Mouse (Mus musculus) midbrain, embryonic 16.5 days (tissue): Measurements from ENCODE around the gene Rims1. TPM values are rescaled to one million over a fixed set of nuclear protein-coding genes. Genes with fewer than 3 reads are reported as not detected.

Source experiments
- ATAC-seq: fragments of 200-750 bp; cut with Nextera tagmentation; 2 replicates; pipeline ENCODE4 v1.8.0; 2017; ENCODE audit warnings: moderate TSS enrichment
- H3K27ac ChIP-seq: fragments of 300-500 bp; sonication (generic); 2 replicates; pipeline ENCODE4 v1.5.1; 2014; ENCODE audit warnings: mild to moderate bottlenecking, low read length, mixed read lengths
- H3K27me3 ChIP-seq: fragments of 300-500 bp; sonication (generic); 2 replicates; pipeline ENCODE4 v1.6.1; 2014; ENCODE audit warnings: low read depth, low read length, mixed read lengths; ENCODE audit not compliant: control insufficient read depth, insufficient read depth
- H3K36me3 ChIP-seq: fragments of 300-500 bp; sonication (generic); 2 replicates; pipeline ENCODE4 v1.6.1; 2014; ENCODE audit warnings: mild to moderate bottlenecking, low read length, moderate library complexity, mixed read lengths; ENCODE audit not compliant: control insufficient read depth, insufficient read depth
- H3K4me1 ChIP-seq: fragments of 300-500 bp; sonication (generic); 2 replicates; pipeline ENCODE4 v1.6.1; 2014; ENCODE audit warnings: mild to moderate bottlenecking, low read length, mixed read lengths; ENCODE audit not compliant: control insufficient read depth, insufficient read depth
- H3K4me2 ChIP-seq: fragments of 300-500 bp; sonication (generic); 2 replicates; pipeline ENCODE4 v1.6.1; 2014; ENCODE audit warnings: mild to moderate bottlenecking, low read length, mixed read lengths
- H3K4me3 ChIP-seq: fragments of 300-500 bp; sonication (generic); 2 replicates; pipeline ENCODE4 v1.5.1; 2014; ENCODE audit warnings: low read depth, mild to moderate bottlenecking, low read length, moderate library complexity, mixed read lengths
- H3K9ac ChIP-seq: fragments of 300-500 bp; sonication (generic); 2 replicates; pipeline ENCODE4 v1.6.1; 2014; ENCODE audit warnings: low read depth, low read length, mixed read lengths
- H3K9me3 ChIP-seq: fragments of 300-500 bp; sonication (generic); replicated peaks from 2 replicates; pipeline ENCODE4 v1.6.1; 2014; ENCODE audit warnings: mild to moderate bottlenecking, low read length, mixed read lengths; ENCODE audit not compliant: control insufficient read depth, poor library complexity, severe bottlenecking
- WGBS: fragments of 180-500 bp; shearing (Covaris S2); extraction: QIAGEN DNeasy Blood & Tissue Kit; methylation state at CpG from one replicate; pipeline ENCODE4 v1.1.7; 2014; 5-methylcytosine and 5-hydroxymethylcytosine counted together
- polyA plus RNA-seq: library from polyadenylated mRNA; unstranded; fragments of >200 nt; fragmentation: Nextera tagmentation; extraction: Ambion mirVana; gene quantifications from 2 replicates; pipeline ENCODE4 v1.2.1, GENCODE M21; 2015

The Rims1 gene
- polyA plus RNA-seq, 1 experiment from 2014 or later: 18.4 TPM

DNA sequence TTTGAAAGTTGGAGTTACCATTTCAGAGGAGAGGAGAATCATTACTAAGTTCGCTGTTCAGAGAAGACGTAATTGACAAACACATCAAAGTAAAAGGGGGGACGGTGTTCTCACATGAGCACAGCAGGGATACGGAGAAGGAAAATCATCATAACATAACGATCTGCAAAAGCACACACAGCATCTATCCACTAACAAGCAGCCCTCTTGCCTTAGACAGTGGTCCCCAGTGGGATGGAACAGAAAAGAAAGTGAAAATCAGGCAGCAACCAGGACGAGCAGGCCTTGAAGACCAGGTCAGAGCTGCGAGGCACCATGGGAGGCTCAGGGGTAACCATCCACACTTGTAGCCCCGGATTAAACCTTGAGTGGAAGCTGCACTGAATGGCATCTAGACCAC lies 176.8 kb downstream of the Rims1 start:
- ATAC-seq: peak; percentile 43
- WGBS: 54% methylated on average over 8 of the region's 8 CpGs
- no peak overlapping the region for H3K4me2 ChIP-seq
- no peaks in the 10 kb centered on the region for H3K36me3 ChIP-seq
- no peak overlapping the region for H3K4me3 ChIP-seq
- no peaks in the 10 kb centered on the region for H3K9me3 ChIP-seq
- H3K27me3 ChIP-seq: no peaks in the 10 kb centered on the region
- H3K27ac ChIP-seq: no peak overlapping the region
- peaks cover 3% of the 10 kb centered on the region; the same call in 1 of the 2 replicates for H3K4me1 ChIP-seq
- H3K9ac ChIP-seq: no peak overlapping the region

DNA sequence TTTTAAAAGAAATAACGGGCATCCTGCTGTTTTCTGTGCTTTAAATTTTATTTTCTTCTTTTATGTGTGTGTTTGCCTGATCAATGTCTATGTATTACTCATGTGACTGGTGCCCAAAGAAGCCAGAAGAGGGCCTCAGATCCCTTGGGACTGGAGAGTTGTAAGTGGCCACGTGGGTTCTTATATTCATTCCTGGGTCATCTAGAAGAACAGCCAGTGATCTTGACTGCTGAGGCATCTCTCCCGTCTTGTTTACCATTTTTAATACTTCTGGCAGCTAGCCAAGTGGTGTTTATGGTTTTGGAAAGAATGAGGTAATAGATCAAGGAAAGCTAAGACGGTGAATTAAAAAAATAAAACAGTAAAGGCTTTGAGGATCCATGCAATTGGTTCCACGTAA lies 178.8 kb downstream of the Rims1 start:
- Histone ChIP-seq H3K36me3 (no peaks in the 10 kb centered on the region), H3K4me1 (peaks cover 3% of the 10 kb centered on the region; the same call in 1 of the 2 replicates), H3K4me2 (no peak overlapping the region), H3K27ac (no peak overlapping the region), H3K4me3 (no peak overlapping the region), H3K27me3 (no peaks in the 10 kb centered on the region), H3K9me3 (no peaks in the 10 kb centered on the region), H3K9ac (no peak overlapping the region)
- no peak for ATAC-seq
- 48% methylated on average over 5 of the region's 5 CpGs for WGBS

- Histone ChIP-seq H3K36me3 (no peaks in the 10 kb centered on the region), H3K9me3 (no peaks in the 10 kb centered on the region), H3K4me3 (no peak overlapping the region), H3K4me1 (peaks cover 3% of the 10 kb centered on the region; the same call in 1 of the 2 replicates), H3K4me2 (no peak overlapping the region), H3K27ac (no peak overlapping the region), H3K9ac (no peak overlapping the region), H3K27me3 (no peaks in the 10 kb centered on the region)
- no peak for ATAC-seq
- 71% methylated on average over 3 of the region's 3 CpGs for WGBS
These were observed 179.5 kb downstream of the Rims1 start for GRCm38 (mm10) chr1:22626295-22626694.

DNA sequence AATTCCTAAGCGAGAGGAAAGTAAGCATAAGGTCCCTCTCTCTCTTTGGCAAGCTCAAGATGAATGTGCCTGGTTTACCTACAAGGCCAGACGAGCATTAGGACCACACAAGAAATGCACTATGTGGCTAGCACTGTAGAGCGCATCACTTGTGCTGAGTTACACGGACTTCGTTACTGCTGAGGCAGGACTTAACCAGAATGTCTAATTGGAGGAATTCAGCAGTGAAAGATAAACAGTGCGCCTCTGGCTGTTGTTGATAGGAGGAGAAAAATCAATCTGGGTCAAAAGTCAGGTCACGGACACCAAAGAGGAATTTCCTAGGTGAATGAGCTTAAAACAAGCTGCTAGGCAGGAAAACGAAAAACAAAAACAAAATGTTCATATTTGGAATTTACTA lies 185.0 kb downstream of the Rims1 start:
- Histone ChIP-seq H3K9ac (no peak overlapping the region), H3K4me3 (no peak overlapping the region), H3K9me3 (0 out of 2 replicates have a peak, but pooled peaks cover 2% of the 10 kb centered on the region), H3K4me2 (no peak overlapping the region), H3K27ac (no peak overlapping the region), H3K4me1 (no peaks in the 10 kb centered on the region), H3K36me3 (no peaks in the 10 kb centered on the region), H3K27me3 (no peaks in the 10 kb centered on the region)
- 77% methylated on average over 8 of the region's 8 CpGs for WGBS
- no peak for ATAC-seq

DNA sequence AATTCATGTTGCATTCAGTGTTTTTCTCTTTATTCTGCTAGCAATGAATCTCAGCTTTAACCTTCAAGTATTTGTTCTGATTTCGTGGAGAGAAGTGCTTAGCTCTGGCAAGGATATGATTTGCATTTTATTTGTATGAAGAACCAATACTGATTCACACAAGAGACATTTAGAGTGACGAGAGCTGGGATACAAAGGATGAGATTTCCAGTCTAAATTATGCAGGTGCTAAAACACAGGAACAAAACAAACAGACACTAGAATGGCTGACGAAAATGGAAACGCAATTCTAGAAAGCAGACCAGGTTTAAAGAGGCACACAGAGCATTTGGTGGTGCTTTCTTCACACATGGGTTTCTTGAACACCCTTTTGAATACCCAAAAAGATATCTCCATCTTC lies 190.2 kb downstream of the Rims1 start:
- H3K4me2 ChIP-seq: no peak overlapping the region
- no peaks in the 10 kb centered on the region for H3K36me3 ChIP-seq
- WGBS: 43% methylated on average over 4 of the region's 4 CpGs
- no peak overlapping the region for H3K4me3 ChIP-seq
- 0 out of 2 replicates have a peak overlapping the region, but pooled peaks have one; percentile 24 for H3K27ac ChIP-seq
- no peaks in the 10 kb centered on the region for H3K27me3 ChIP-seq
- H3K9me3 ChIP-seq: 0 out of 2 replicates have a peak, but pooled peaks cover 2% of the 10 kb centered on the region
- H3K4me1 ChIP-seq: no peaks in the 10 kb centered on the region; the same call in 1 of the 2 replicates
- ATAC-seq: no peak
- no peak overlapping the region for H3K9ac ChIP-seq

DNA sequence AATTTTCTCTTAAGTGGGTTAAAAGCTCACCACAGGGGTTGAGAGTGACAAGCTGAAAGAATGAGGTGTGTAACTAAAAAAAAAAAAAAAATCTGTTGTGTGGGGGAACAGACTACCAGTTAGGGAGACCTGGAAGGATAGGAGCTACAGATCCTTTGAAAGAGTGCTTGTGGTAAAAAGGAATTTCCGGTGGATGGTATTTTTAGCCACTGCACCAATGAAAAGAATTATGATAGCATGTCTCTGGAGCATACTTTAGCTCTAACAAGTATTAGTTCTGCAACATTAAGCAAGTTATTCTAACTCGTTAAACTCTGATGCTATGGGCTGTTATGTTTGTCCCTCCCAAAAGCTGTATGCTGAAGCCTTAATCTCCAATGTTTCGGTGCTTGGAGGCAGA lies 192.2 kb downstream of the Rims1 start:
- no peak for ATAC-seq

GRCm38 (mm10) chr1:22604329-22605044 lies 201.3 kb downstream of the Rims1 start:
- Histone ChIP-seq H3K27me3 (no peaks in the 10 kb centered on the region), H3K27ac (no peak overlapping the region), H3K4me1 (peaks cover 5% of the 10 kb centered on the region; the same call in 1 of the 2 replicates), H3K4me3 (no peak overlapping the region), H3K36me3 (no peaks in the 10 kb centered on the region), H3K9ac (no peak overlapping the region), H3K9me3 (no peaks in the 10 kb centered on the region), H3K4me2 (no peak overlapping the region)
- 70% methylated on average over 18 of the region's 18 CpGs for WGBS
- peak; percentile 66 for ATAC-seq

More for the DNA sequence above, 192.2 kb downstream of the Rims1 start:
- no peaks in the 10 kb centered on the region for H3K9me3 ChIP-seq
- no peak overlapping the region for H3K9ac ChIP-seq
- no peak overlapping the region for H3K27ac ChIP-seq
- no peak overlapping the region for H3K4me2 ChIP-seq
- no peaks in the 10 kb centered on the region; the same call in 1 of the 2 replicates for H3K4me1 ChIP-seq
- 68% methylated on average over 3 of the region's 3 CpGs for WGBS
- no peak overlapping the region for H3K4me3 ChIP-seq
- H3K27me3 ChIP-seq: no peaks in the 10 kb centered on the region
- no peaks in the 10 kb centered on the region for H3K36me3 ChIP-seq

- Histone ChIP-seq H3K4me2 (no peak overlapping the region), H3K4me1 (0 out of 2 replicates have a peak, but pooled peaks cover 3% of the 10 kb centered on the region), H3K36me3 (no peaks in the 10 kb centered on the region), H3K4me3 (no peak overlapping the region), H3K9ac (no peak overlapping the region), H3K27ac (no peak overlapping the region), H3K27me3 (no peaks in the 10 kb centered on the region), H3K9me3 (no peaks in the 10 kb centered on the region)
- no peak for ATAC-seq
- 38% methylated on average over 12 of the region's 12 CpGs for WGBS
These were observed 209.6 kb downstream of the Rims1 start for GRCm38 (mm10) chr1:22596197-22596596.

GRCm38 (mm10) chr1:22594841-22595240 lies 211.0 kb downstream of the Rims1 start:
- no peaks in the 10 kb centered on the region for H3K9me3 ChIP-seq
- H3K36me3 ChIP-seq: no peaks in the 10 kb centered on the region
- no peak overlapping the region for H3K4me2 ChIP-seq
- H3K9ac ChIP-seq: no peak overlapping the region
- H3K27me3 ChIP-seq: no peaks in the 10 kb centered on the region
- no peak for ATAC-seq
- H3K4me3 ChIP-seq: no peak overlapping the region
- no peak overlapping the region for H3K27ac ChIP-seq
- H3K4me1 ChIP-seq: 0 out of 2 replicates have a peak, but pooled peaks cover 3% of the 10 kb centered on the region
